Mouse (Mus musculus) limb, embryonic 10.5 days (tissue): ENCODE results near the gene Fbn1. TPM values are rescaled to one million over a fixed set of nuclear protein-coding genes. Genes with fewer than 3 reads are reported as not detected.

Source experiments
- DNase-seq: peaks from one replicate; pipeline ENCODE4 v3.0.0-alpha.2; 2017; ENCODE audit warnings: low spot score
- H3K27ac ChIP-seq: fragments of 300-500 bp; sonication (generic); 2 replicates; pipeline ENCODE4 v1.5.1; 2016; ENCODE audit warnings: mild to moderate bottlenecking
- H3K27me3 ChIP-seq: fragments of 300-500 bp; sonication (generic); 2 replicates; pipeline ENCODE4 v1.6.1; 2016; ENCODE audit warnings: low read depth, mild to moderate bottlenecking; ENCODE audit not compliant: poor library complexity, severe bottlenecking
- H3K36me3 ChIP-seq: fragments of 300-500 bp; sonication (generic); 2 replicates; pipeline ENCODE4 v1.6.1; 2016; ENCODE audit warnings: mild to moderate bottlenecking, moderate library complexity
- H3K4me1 ChIP-seq: fragments of 300-500 bp; sonication (generic); 2 replicates; pipeline ENCODE4 v1.6.1; 2016
- H3K4me3 ChIP-seq: fragments of 300-500 bp; sonication (generic); 2 replicates; pipeline ENCODE4 v1.5.1; 2016; ENCODE audit warnings: mild to moderate bottlenecking, moderate library complexity
- H3K9me3 ChIP-seq: fragments of 300-500 bp; sonication (generic); replicated peaks from 2 replicates; pipeline ENCODE4 v1.6.1; 2016; ENCODE audit warnings: mild to moderate bottlenecking
- WGBS: fragments of 180-500 bp; shearing (Covaris S2); methylation state at CpG from one replicate; pipeline ENCODE4 v1.1.7; 2016; 5-methylcytosine and 5-hydroxymethylcytosine counted together
- polyA plus RNA-seq: library from polyadenylated mRNA; unstranded; fragments of >200 nt; fragmentation: Nextera tagmentation; extraction: Ambion mirVana; gene quantifications from 2 replicates; pipeline ENCODE4 v1.2.1, GENCODE M21; 2016

The Fbn1 gene
- polyA plus RNA-seq, 1 experiment from 2014 or later = 5.6 TPM

DNA sequence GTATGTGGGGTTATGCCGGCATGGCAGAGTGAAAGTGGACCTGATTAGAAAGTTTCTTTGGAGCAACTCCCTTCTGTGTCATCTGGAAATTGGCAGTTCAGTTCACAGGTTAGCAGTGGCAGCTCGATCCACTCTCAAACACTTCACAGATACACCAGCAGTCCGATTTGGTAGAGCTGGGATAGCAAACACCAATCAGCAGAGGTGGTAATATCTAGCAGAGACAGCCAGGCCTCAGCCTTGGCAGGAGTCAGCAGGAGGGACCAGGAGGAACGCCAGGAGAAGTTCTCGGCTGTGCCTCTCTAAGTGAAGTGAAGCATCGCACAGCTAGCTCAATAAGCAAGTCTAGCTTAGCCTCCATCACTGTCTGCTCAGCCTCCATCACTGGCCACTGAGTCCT, 74.3 kb downstream of the Fbn1 start:
- WGBS = 92% methylated on average over 6 of the region's 6 CpGs
- H3K27ac ChIP-seq = no peak overlapping the region
- DNase-seq = no peak
- peaks cover 47% of the 10 kb centered on the region for H3K4me1 ChIP-seq
- no peak overlapping the region for H3K4me3 ChIP-seq
- no peaks in the 10 kb centered on the region for H3K9me3 ChIP-seq
- 0 out of 2 replicates have a peak, but pooled peaks cover 2% of the 10 kb centered on the region for H3K36me3 ChIP-seq
- H3K27me3 ChIP-seq = peaks cover 5% of the 10 kb centered on the region

DNA sequence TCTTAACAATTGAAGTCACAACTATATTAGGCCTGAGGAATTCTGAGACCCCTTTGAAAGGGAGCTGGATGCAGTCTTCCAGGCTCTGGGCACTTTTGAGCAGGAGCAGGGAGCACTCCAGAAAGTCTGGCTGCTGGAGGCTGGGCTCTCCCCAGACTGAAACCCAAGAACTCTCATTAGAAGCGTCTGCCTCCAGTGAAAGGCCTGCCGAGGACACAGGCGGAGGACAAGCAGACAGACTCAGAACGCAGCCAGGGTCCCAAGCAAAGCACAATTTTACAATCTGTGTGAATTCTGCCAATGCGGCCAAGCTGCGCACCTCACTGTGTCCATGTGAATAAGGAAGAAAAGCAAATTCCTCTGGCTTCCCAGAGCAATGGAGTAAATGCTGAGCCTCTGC, 76.3 kb downstream of the Fbn1 start:
- H3K36me3 ChIP-seq = 0 out of 2 replicates have a peak, but pooled peaks cover 2% of the 10 kb centered on the region
- H3K27me3 ChIP-seq = peaks cover 5% of the 10 kb centered on the region
- peak overlapping the region; percentile 51; the same call in 1 of the 2 replicates for H3K27ac ChIP-seq
- 64% methylated on average over 6 of the region's 6 CpGs for WGBS
- peaks cover 56% of the 10 kb centered on the region for H3K4me1 ChIP-seq
- H3K9me3 ChIP-seq = no peaks in the 10 kb centered on the region
- no peak overlapping the region for H3K4me3 ChIP-seq
- DNase-seq = no peak

DNA sequence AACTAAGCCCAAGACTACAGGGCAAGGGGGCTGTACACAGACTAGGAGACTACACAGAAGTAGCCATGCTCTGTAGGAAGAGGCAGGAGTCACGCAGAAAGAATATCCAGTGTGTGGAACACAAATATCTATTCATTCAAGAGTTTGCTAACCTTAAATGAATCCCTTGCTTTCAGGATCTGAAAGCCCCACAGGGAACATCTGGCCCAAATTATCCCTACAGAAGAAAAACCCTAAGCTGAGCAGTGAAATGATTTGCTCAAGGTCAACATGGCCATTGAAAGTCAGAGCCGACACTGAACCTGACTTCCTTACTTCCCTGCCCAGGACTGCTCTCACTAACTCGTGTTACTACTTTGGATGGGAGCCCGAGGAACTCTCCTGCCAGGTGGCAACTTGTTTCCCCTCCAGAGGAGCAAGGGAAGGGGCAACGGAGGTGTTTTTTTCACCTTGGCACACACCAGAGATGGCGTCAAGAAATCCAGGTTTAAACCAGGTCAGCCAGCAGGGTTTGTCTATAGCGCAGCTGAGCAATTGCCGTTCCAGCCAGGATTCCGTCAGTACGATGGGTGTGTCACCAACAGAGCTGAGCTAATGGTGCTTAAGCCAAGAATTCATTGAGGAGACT, 78.9 kb downstream of the Fbn1 start:
- no peak for DNase-seq
- 68% methylated on average over 10 of the region's 10 CpGs for WGBS

DNA sequence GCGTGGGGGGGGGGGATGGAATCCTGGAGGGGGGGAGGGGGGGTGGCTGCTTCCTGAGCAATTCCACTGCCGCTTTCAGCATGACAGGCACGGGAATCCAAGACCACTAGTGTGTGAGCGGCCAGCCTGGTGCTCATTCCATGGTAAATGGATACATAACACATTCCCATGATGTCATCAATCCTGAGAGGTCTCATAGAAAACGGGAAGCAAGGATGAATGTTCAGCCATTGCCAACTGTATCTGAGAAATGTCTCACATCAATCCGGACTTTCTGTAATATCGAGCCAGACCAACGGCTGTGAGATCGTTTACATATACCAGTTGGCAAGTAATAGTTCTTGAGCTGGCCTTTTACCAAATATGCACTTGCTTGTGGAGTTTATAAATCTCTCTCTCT, 87.2 kb downstream of the Fbn1 start:
- H3K9me3 ChIP-seq = no peaks in the 10 kb centered on the region
- no peak overlapping the region for H3K27ac ChIP-seq
- no peaks in the 10 kb centered on the region for H3K36me3 ChIP-seq
- no peaks in the 10 kb centered on the region for H3K4me1 ChIP-seq
- no peak for DNase-seq
- H3K27me3 ChIP-seq = no peaks in the 10 kb centered on the region
- H3K4me3 ChIP-seq = no peak overlapping the region
- WGBS = 85% methylated on average over 9 of the region's 9 CpGs

More for the DNA sequence above, 78.9 kb downstream of the Fbn1 start:
- 0 out of 2 replicates have a peak, but pooled peaks cover 2% of the 10 kb centered on the region for H3K36me3 ChIP-seq
- no peak overlapping the region for H3K4me3 ChIP-seq
- H3K9me3 ChIP-seq = no peaks in the 10 kb centered on the region
- H3K27me3 ChIP-seq = peaks cover 5% of the 10 kb centered on the region
- H3K27ac ChIP-seq = peak overlapping the region; percentile 53
- H3K4me1 ChIP-seq = peaks cover 50% of the 10 kb centered on the region

DNA sequence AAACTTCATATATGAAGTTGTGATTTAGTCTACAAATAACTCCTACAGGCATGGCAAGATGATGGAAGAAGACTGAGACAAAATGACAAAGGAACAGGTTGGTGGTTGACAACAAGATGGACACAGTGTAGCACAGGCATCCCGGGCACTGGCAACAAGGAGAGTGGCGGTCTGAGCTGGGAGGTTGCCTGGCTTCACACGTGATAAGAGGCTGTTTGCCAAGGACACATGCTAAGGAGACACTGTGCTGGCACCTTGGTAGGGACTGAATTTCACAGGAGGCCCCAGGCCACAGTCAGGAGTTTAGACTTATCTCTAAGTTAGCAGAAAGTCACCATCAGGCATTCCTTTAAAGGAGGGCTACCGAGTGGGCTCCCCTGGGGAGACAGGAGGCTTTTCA, 88.1 kb downstream of the Fbn1 start:
- no peak for DNase-seq
- no peaks in the 10 kb centered on the region for H3K9me3 ChIP-seq
- H3K27ac ChIP-seq = peak overlapping the region; percentile 38; the same call in 1 of the 2 replicates
- no peaks in the 10 kb centered on the region for H3K36me3 ChIP-seq
- H3K4me3 ChIP-seq = no peak overlapping the region
- H3K4me1 ChIP-seq = no peaks in the 10 kb centered on the region
- H3K27me3 ChIP-seq = no peaks in the 10 kb centered on the region
- 87% methylated on average over 4 of the region's 4 CpGs for WGBS

GRCm38 (mm10) chr2:125418546-125418945, 89.2 kb downstream of the Fbn1 start:
- no peak overlapping the region for H3K4me3 ChIP-seq
- no peaks in the 10 kb centered on the region for H3K4me1 ChIP-seq
- H3K27me3 ChIP-seq = no peaks in the 10 kb centered on the region
- WGBS = 80% methylated on average over 4 of the region's 4 CpGs
- DNase-seq = no peak
- H3K9me3 ChIP-seq = no peaks in the 10 kb centered on the region
- no peak overlapping the region for H3K27ac ChIP-seq
- no peaks in the 10 kb centered on the region for H3K36me3 ChIP-seq

DNA sequence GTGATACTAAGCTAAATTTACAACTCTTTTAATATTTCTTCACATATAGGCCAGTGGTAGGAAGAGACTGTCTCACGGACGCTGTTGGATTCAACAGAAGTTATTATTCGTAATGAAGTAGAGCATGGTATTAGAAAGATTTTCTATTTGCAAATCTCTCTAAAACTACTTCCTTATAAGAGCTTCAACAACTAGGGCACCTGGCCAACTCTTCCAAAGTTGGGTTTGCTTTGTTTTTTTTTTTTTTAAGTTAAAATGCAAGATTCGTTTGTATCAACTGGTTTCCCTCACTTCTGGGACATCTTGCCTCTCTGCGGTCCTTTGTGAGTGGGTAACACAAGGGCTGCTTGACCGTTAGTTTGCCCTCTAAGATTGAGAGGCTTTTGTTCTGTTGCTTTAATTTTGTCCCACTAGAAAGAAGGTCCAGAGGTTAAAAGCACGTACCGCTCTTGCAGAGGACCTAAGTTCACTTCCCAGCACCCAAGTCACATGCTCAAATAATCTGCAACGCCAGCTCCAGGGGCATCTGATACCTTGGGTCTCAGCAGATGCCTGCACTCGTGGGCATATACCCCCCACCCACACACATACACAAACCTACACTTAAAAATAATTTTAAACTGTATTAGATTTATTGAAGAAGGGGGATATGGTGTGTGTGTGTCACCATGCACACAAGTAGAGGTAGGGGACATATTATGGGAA, 91.1 kb downstream of the Fbn1 start:
- 89% methylated on average over 10 of the region's 10 CpGs for WGBS
- no peak overlapping the region for H3K27ac ChIP-seq
- no peaks in the 10 kb centered on the region for H3K27me3 ChIP-seq
- H3K4me1 ChIP-seq = no peaks in the 10 kb centered on the region
- H3K36me3 ChIP-seq = no peaks in the 10 kb centered on the region
- no peak overlapping the region for H3K4me3 ChIP-seq
- no peaks in the 10 kb centered on the region for H3K9me3 ChIP-seq
- no peak for DNase-seq

GRCm38 (mm10) chr2:125412351-125412750, 95.4 kb downstream of the Fbn1 start:
- Histone ChIP-seq H3K36me3 (no peaks in the 10 kb centered on the region), H3K4me3 (no peak overlapping the region), H3K9me3 (no peaks in the 10 kb centered on the region), H3K4me1 (no peaks in the 10 kb centered on the region), H3K27me3 (no peaks in the 10 kb centered on the region), H3K27ac (no peak overlapping the region)
- no peak for DNase-seq
- WGBS = 91% methylated on average over 15 of the region's 15 CpGs

DNA sequence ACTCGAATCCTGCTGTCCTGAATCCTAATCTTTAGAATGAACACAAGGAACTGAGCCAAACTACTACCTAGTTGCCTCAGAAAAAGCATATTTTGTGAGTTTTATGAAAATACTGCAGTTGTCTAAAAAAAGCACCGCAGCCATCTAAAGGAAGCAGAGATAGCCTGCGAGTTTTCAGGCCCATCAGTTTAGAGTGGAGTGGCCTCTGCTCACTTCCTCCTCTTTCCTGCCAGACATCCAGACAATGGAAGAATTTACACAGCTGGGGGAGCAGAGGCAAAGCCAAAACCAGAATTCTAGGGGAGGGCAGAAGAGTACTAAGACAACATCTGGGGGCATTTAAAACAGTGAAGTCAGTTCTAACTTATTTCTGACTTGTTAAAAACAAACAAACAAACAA, 96.0 kb downstream of the Fbn1 start:
- H3K36me3 ChIP-seq = no peaks in the 10 kb centered on the region
- H3K4me3 ChIP-seq = no peak overlapping the region
- DNase-seq = no peak
- no peaks in the 10 kb centered on the region for H3K9me3 ChIP-seq
- no peaks in the 10 kb centered on the region for H3K4me1 ChIP-seq
- no peaks in the 10 kb centered on the region for H3K27me3 ChIP-seq
- no peak overlapping the region for H3K27ac ChIP-seq
- WGBS = 90% methylated on average over 3 of the region's 3 CpGs

DNA sequence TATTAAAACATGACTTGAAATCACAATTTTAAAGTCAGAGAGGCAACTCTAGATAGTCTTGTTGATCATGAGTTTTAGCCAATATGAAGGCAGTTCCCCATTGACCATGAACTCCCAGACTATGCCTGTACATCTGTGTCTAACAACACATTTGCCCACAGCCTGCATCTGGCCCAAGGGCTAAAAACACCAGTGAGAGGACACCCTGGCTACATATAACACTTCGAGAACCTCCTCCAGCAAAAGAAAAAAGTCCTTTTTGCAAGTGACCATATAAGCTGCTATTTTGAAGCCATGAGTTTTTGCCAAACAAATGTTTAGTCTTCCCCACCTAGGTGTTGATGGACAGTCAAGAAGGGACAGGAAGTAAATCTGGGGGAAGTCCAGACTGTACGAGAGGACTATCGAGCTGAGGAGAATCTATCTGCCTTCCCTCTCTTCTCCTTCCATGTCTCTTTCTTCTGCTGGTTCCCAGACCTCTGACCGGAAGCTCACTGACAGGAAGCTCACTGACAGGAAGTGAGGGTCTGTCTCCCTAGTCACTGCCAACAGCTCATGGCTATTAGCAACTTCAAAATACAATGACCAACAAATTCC, 103.2 kb downstream of the Fbn1 start:
- H3K27ac ChIP-seq = no peak overlapping the region
- H3K27me3 ChIP-seq = no peaks in the 10 kb centered on the region
- no peak for DNase-seq
- H3K4me3 ChIP-seq = no peak overlapping the region
- no peaks in the 10 kb centered on the region for H3K4me1 ChIP-seq
- no peaks in the 10 kb centered on the region for H3K36me3 ChIP-seq
- no peaks in the 10 kb centered on the region for H3K9me3 ChIP-seq
- 87% methylated on average over 4 of the region's 4 CpGs for WGBS

GRCm38 (mm10) chr2:125402276-125402675, 105.5 kb downstream of the Fbn1 start:
- no peaks in the 10 kb centered on the region for H3K27me3 ChIP-seq
- no peaks in the 10 kb centered on the region for H3K9me3 ChIP-seq
- no peaks in the 10 kb centered on the region for H3K36me3 ChIP-seq
- no peaks in the 10 kb centered on the region for H3K4me1 ChIP-seq
- no peak overlapping the region for H3K27ac ChIP-seq
- H3K4me3 ChIP-seq = no peak overlapping the region
- no peak for DNase-seq
- WGBS = 92% methylated on average over 1 of the region's 1 CpGs

DNA sequence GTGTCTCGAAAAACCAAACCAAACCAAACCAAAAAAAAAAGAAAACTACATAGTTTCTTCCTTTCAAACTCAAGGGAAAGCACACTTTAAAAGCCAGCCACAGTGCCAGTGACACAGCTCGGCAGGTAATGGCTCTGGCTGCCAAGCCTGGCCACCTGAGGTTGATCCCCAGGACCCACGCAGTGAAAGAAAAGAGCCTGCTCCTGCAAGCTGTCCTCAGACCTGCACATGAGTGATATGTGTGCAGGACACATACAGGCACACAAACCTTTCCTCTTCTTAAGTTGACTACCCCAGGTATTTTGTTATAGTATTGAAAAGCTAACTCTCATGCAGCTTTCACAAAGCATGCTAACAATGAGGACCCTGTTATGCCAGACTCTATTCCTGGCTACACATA, 107.7 kb downstream of the Fbn1 start:
- H3K4me1 ChIP-seq = no peaks in the 10 kb centered on the region
- no peak for DNase-seq
- no peaks in the 10 kb centered on the region for H3K27me3 ChIP-seq
- no peaks in the 10 kb centered on the region for H3K9me3 ChIP-seq
- H3K36me3 ChIP-seq = no peaks in the 10 kb centered on the region
- H3K27ac ChIP-seq = no peak overlapping the region
- no peak overlapping the region for H3K4me3 ChIP-seq
- WGBS = 89% methylated on average over 3 of the region's 3 CpGs

- H3K4me1 ChIP-seq = no peaks in the 10 kb centered on the region
- no peak for DNase-seq
- H3K36me3 ChIP-seq = no peaks in the 10 kb centered on the region
Measured at GRCm38 (mm10) chr2:125397796-125398195, 110.0 kb downstream of the Fbn1 start.

More at GRCm38 (mm10) chr2:125397796-125398195, 110.0 kb downstream of the Fbn1 start:
- no peaks in the 10 kb centered on the region for H3K27me3 ChIP-seq
- no peak overlapping the region for H3K27ac ChIP-seq
- no peaks in the 10 kb centered on the region for H3K9me3 ChIP-seq
- WGBS = 94% methylated on average over 7 of the region's 7 CpGs
- no peak overlapping the region for H3K4me3 ChIP-seq
